Mouse (Mus musculus): ENCODE data around the gene Nova2. TPM values are rescaled to one million over a fixed set of nuclear protein-coding genes. Genes with fewer than 3 reads are reported as not detected.

Gene Nova2
- polyA plus RNA-seq, 1 experiment: not detected

DNA sequence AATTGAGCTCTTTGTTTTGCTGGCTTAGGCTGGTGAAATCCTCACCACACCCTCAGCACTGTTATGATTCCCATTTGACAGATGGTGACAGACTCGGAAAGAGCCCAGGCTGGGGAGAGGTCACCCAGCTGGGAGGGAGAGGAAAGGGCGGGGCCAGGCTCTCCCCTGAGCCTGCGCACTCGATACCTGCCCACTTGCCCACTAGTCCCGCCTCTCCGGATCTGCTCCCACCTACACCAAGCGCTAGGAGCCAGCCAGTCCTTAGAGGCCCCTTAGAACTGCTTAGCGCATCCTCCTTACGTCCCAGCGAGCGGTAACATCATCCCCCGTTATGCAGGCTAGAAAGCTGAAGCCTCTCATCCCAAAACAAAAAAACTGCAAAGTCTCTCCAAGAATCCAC, 4.6 kb upstream of the Nova2 start:
- TF ChIP-seq TAL1 (IDR thresholded peaks at IDR 0.05; ENCODE audit: low read length) (no peak), GATA1 (IDR thresholded peaks at IDR 0.05; ENCODE audit: low read length) (no peak)
- no peaks in the 10 kb centered on the region for H3K36me3 ChIP-seq (ENCODE audit: control insufficient read depth)
- H3K4me3 ChIP-seq (replicated peaks): no peak overlapping the region
- H3K4me1 ChIP-seq (ENCODE audit: control insufficient read depth): peaks cover 6% of the 10 kb centered on the region
- H3K27me3 ChIP-seq (ENCODE audit: control insufficient read depth): peaks cover 40% of the 10 kb centered on the region
- H3K9me3 ChIP-seq (ENCODE audit: control insufficient read depth, low read length): peaks cover 3% of the 10 kb centered on the region; the same call in 1 of the 2 replicates

DNA sequence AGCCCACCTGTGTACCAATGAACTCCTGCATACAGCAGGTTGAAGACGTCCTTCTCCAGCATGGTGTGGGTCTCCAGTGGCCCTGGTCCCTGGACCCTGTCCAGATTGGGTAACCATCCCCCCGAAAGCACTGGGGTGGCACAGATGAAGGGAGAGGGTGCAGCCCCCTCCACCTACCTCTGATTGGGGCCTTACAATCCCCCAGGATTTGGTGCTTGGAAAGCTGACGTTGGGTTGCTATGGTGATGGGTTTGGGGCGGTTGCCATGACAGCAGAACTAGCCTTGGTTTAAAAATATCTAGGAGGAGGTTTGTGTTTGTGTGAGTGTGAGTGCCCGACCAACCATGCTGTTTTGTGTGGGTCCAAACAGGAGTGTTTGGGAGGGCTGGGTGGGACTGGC, 2.9 kb upstream of the Nova2 start:
- Histone ChIP-seq H3K4me3 (replicated peaks) (no peak overlapping the region), H3K4me1 (ENCODE audit: control insufficient read depth) (peaks cover 6% of the 10 kb centered on the region), H3K36me3 (ENCODE audit: control insufficient read depth) (no peaks in the 10 kb centered on the region), H3K27me3 (ENCODE audit: control insufficient read depth) (peaks cover 57% of the 10 kb centered on the region), H3K9me3 (ENCODE audit: control insufficient read depth, low read length) (peaks cover 3% of the 10 kb centered on the region; the same call in 1 of the 2 replicates)
- TF ChIP-seq TAL1 (IDR thresholded peaks at IDR 0.05; ENCODE audit: low read length): no peak
- TF ChIP-seq GATA1 (IDR thresholded peaks at IDR 0.05; ENCODE audit: low read length): no peak

DNA sequence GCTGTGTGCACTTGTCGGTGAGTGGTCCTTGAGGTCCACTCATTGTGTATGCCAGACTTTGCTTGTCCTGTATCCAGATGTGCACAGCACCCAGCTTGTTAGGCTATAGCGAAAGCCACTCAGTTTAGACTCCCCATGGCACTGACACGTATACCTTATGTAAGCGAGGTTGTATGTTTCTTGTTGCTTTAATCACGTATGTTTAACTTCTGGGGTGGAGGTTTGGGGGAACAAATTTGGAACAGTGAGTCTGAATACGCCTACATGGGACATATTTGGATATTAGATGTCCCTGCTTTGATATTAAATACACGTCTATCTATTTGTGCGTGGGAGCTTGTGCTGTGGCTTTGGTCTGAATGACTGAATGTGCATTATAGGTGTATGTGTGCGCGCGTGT, 2.4 kb upstream of the Nova2 start:
- peaks cover 6% of the 10 kb centered on the region for H3K4me1 ChIP-seq (ENCODE audit: control insufficient read depth)
- H3K36me3 ChIP-seq (ENCODE audit: control insufficient read depth): no peaks in the 10 kb centered on the region
- H3K27me3 ChIP-seq (ENCODE audit: control insufficient read depth): peaks cover 61% of the 10 kb centered on the region
- TF ChIP-seq TAL1 (IDR thresholded peaks at IDR 0.05; ENCODE audit: low read length): no peak
- no peak for TF ChIP-seq GATA1 (IDR thresholded peaks at IDR 0.05; ENCODE audit: low read length)
- peaks cover 3% of the 10 kb centered on the region; the same call in 1 of the 2 replicates for H3K9me3 ChIP-seq (ENCODE audit: control insufficient read depth, low read length)
- H3K4me3 ChIP-seq (replicated peaks): no peak overlapping the region

DNA sequence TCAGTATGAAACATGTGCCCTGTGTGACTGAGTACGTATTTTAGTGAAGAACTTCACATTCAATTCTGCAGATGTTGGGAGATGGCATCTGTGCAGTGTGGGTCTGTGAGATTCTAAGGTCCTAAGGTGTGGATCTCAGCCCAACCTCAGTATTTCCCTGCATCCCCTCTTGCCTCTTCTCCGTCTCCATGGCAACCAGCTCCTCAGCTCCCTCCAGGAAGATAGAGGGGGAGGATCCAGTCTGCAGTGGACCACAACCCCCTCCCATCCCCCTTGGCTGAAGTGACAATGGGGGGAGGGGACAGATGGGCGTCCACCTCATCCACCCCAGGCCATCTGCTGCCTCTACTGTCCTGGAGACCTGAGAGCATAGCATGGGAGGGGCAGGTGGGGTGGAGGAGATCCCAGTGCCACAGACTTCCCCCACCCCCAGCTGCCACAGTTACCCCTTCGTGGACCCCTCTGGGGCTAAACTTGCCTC, 1.9 kb upstream of the Nova2 start:
- TF ChIP-seq TAL1 (IDR thresholded peaks at IDR 0.05; ENCODE audit: low read length) (no peak), GATA1 (IDR thresholded peaks at IDR 0.05; ENCODE audit: low read length) (no peak)
- Histone ChIP-seq H3K36me3 (ENCODE audit: control insufficient read depth) (no peaks in the 10 kb centered on the region), H3K9me3 (ENCODE audit: control insufficient read depth, low read length) (peaks cover 3% of the 10 kb centered on the region; the same call in 1 of the 2 replicates), H3K4me3 (replicated peaks) (no peak overlapping the region), H3K27me3 (ENCODE audit: control insufficient read depth) (peaks cover 64% of the 10 kb centered on the region), H3K4me1 (ENCODE audit: control insufficient read depth) (peaks cover 6% of the 10 kb centered on the region)

DNA sequence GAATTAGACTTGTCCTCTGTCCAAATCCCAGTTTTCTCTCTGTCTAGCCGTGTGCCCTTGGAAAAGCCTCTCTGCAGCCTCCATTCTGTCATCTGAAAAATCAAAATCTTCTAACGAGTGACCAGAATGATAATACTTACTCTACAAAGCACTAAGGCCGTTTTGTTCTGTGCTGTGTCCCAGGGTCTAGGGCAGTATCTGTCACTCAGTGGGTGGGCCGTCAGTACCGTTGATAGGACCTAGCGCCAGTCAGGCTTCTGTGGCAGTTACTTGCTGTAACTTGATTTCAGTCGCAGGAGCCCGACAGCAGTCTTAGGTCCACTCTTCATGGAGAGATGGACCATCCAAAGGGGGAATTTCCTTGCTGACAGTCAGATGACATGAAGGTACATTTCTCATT, 1.4 kb upstream of the Nova2 start:
- peaks cover 6% of the 10 kb centered on the region for H3K4me1 ChIP-seq (ENCODE audit: control insufficient read depth)
- no peak for TF ChIP-seq TAL1 (IDR thresholded peaks at IDR 0.05; ENCODE audit: low read length)
- no peak for TF ChIP-seq GATA1 (IDR thresholded peaks at IDR 0.05; ENCODE audit: low read length)
- H3K36me3 ChIP-seq (ENCODE audit: control insufficient read depth): no peaks in the 10 kb centered on the region
- H3K9me3 ChIP-seq (ENCODE audit: control insufficient read depth, low read length): peaks cover 3% of the 10 kb centered on the region; the same call in 1 of the 2 replicates
- no peak overlapping the region for H3K4me3 ChIP-seq (replicated peaks)
- H3K27me3 ChIP-seq (ENCODE audit: control insufficient read depth): peaks cover 64% of the 10 kb centered on the region

DNA sequence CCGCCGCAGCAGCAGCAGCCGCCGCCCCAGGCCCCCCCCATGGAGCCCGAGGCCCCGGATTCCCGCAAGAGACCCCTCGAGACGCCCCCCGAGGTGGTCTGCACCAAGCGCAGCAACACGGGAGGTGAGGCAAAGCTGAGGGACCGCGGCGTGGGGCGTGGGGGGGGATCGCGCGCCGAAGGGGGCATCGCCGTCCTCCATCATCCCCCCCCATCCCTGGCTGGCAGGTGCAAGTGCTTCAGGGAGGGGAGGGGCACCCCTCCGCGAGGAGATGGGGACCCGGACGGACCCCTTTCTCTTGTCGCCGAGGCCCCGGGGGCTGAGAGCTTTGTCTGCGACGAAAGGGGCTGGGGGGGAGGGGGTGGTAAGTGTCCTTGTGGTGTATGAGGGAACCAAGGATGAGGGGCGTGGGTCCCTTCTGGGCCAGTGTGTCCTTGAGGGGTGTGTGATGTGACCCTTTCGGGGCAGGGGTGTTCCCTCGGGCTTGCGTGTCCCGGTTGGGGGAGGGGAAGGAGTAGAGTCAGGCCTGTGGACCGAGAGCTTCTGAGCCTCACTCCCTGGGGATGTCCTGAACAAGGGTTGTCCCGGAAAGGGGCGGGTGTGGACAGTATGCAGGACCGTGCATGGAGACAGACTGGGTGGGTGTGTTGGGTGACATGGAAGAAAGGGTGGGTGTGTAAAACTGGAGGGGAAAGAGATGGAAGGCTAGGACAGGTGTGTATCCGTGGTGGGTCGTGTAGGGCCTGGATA, 528 bp downstream of the Nova2 start:
- Histone ChIP-seq H3K4me1 (ENCODE audit: control insufficient read depth) (peaks cover 6% of the 10 kb centered on the region), H3K4me3 (replicated peaks) (no peak overlapping the region), H3K27me3 (ENCODE audit: control insufficient read depth) (peaks cover 60% of the 10 kb centered on the region)

GRCm38 (mm10) chr7:18926911-18927310, 1.2 kb downstream of the Nova2 start:
- no peak for TF ChIP-seq TAL1 (IDR thresholded peaks at IDR 0.05; ENCODE audit: low read length)
- TF ChIP-seq GATA1 (IDR thresholded peaks at IDR 0.05; ENCODE audit: low read length): no peak
- Histone ChIP-seq H3K36me3 (ENCODE audit: control insufficient read depth) (no peaks in the 10 kb centered on the region), H3K27me3 (ENCODE audit: control insufficient read depth) (peaks cover 59% of the 10 kb centered on the region), H3K9me3 (ENCODE audit: control insufficient read depth, low read length) (peaks cover 3% of the 10 kb centered on the region; the same call in 1 of the 2 replicates), H3K4me3 (replicated peaks) (no peak overlapping the region), H3K4me1 (ENCODE audit: control insufficient read depth) (peaks cover 6% of the 10 kb centered on the region)

More for the DNA sequence above, 528 bp downstream of the Nova2 start:
- no peaks in the 10 kb centered on the region for H3K36me3 ChIP-seq (ENCODE audit: control insufficient read depth)
- no peak for TF ChIP-seq GATA1 (IDR thresholded peaks at IDR 0.05; ENCODE audit: low read length)
- TF ChIP-seq TAL1 (IDR thresholded peaks at IDR 0.05; ENCODE audit: low read length): no peak
- peaks cover 3% of the 10 kb centered on the region; the same call in 1 of the 2 replicates for H3K9me3 ChIP-seq (ENCODE audit: control insufficient read depth, low read length)

- peaks cover 59% of the 10 kb centered on the region for H3K27me3 ChIP-seq (ENCODE audit: control insufficient read depth)
- no peak overlapping the region for H3K4me3 ChIP-seq (replicated peaks)
- peaks cover 3% of the 10 kb centered on the region; the same call in 1 of the 2 replicates for H3K9me3 ChIP-seq (ENCODE audit: control insufficient read depth, low read length)
- peaks cover 6% of the 10 kb centered on the region for H3K4me1 ChIP-seq (ENCODE audit: control insufficient read depth)
- no peak for TF ChIP-seq GATA1 (IDR thresholded peaks at IDR 0.05; ENCODE audit: low read length)
- TF ChIP-seq TAL1 (IDR thresholded peaks at IDR 0.05; ENCODE audit: low read length): no peak
- no peaks in the 10 kb centered on the region for H3K36me3 ChIP-seq (ENCODE audit: control insufficient read depth)
Observed at GRCm38 (mm10) chr7:18927759-18928158, 2.1 kb downstream of the Nova2 start.

- no peak for TF ChIP-seq TAL1 (IDR thresholded peaks at IDR 0.05; ENCODE audit: low read length)
- TF ChIP-seq GATA1 (IDR thresholded peaks at IDR 0.05; ENCODE audit: low read length): no peak
- H3K4me1 ChIP-seq (ENCODE audit: control insufficient read depth): no peaks in the 10 kb centered on the region
- no peaks in the 10 kb centered on the region for H3K27me3 ChIP-seq (ENCODE audit: control insufficient read depth)
- H3K36me3 ChIP-seq (ENCODE audit: control insufficient read depth): no peaks in the 10 kb centered on the region
- H3K9me3 ChIP-seq (ENCODE audit: control insufficient read depth, low read length): no peaks in the 10 kb centered on the region
- H3K4me3 ChIP-seq (replicated peaks): no peak overlapping the region
Observed at GRCm38 (mm10) chr7:18942376-18942775, 16.7 kb downstream of the Nova2 start.
